Mouse (Mus musculus) midbrain, postnatal 0 days (tissue): ENCODE measurements around the gene Dpep2nb. TPM values are rescaled to one million over a fixed set of nuclear protein-coding genes. Genes with fewer than 3 reads are reported as not detected.

Experiments used
- ATAC-seq: fragments of 200-750 bp; cut with Nextera tagmentation; 2 replicates; pipeline ENCODE4 v1.8.0; 2017; ENCODE audit warnings: moderate number of reproducible peaks, mild to moderate bottlenecking, moderate TSS enrichment, moderate library complexity; ENCODE audit not compliant: low FRiP score
- DNase-seq: peaks from one replicate; pipeline ENCODE4 v3.0.0-alpha.2; 2015; ENCODE audit warnings: low spot score
- H3K27ac ChIP-seq: fragments of 300-500 bp; sonication (generic); 2 replicates; pipeline ENCODE4 v1.5.1; 2014; ENCODE audit warnings: low read depth, mild to moderate bottlenecking, low read length, mixed read lengths
- H3K27me3 ChIP-seq: fragments of 300-500 bp; sonication (generic); 2 replicates; pipeline ENCODE4 v1.6.1; 2014; ENCODE audit warnings: low read length, control low read depth, mixed read lengths; ENCODE audit not compliant: insufficient read depth
- H3K36me3 ChIP-seq: fragments of 300-500 bp; sonication (generic); 2 replicates; pipeline ENCODE4 v1.6.1; 2014; ENCODE audit warnings: low read length, control low read depth, mixed read lengths; ENCODE audit not compliant: insufficient read depth
- H3K4me1 ChIP-seq: fragments of 300-500 bp; sonication (generic); 2 replicates; pipeline ENCODE4 v1.6.1; 2014; ENCODE audit warnings: mild to moderate bottlenecking, control low read depth, antibody characterized with exemption, low read length, mixed read lengths; ENCODE audit not compliant: insufficient read depth
- H3K4me2 ChIP-seq: fragments of 300-500 bp; sonication (generic); 2 replicates; pipeline ENCODE4 v1.6.1; 2014; ENCODE audit warnings: low read depth, mild to moderate bottlenecking, low read length, mixed read lengths; ENCODE audit not compliant: poor library complexity, severe bottlenecking
- H3K4me3 ChIP-seq: fragments of 300-500 bp; sonication (generic); 2 replicates; pipeline ENCODE4 v1.5.1; 2014; ENCODE audit warnings: low read depth, mild to moderate bottlenecking, low read length, moderate library complexity
- H3K9ac ChIP-seq: fragments of 300-500 bp; sonication (generic); replicated peaks from 2 replicates; pipeline ENCODE4 v1.6.1; 2014; ENCODE audit warnings: mild to moderate bottlenecking, low read length, moderate library complexity, mixed read lengths; ENCODE audit not compliant: poor library complexity, severe bottlenecking
- H3K9me3 ChIP-seq: fragments of 300-500 bp; sonication (generic); 2 replicates; pipeline ENCODE4 v1.6.1; 2016; ENCODE audit warnings: low read length, control low read depth
- CTCF ChIP-seq: IDR thresholded peaks from 2 replicates; pipeline ENCODE4 v1.5.1; 2016; ENCODE audit warnings: antibody characterized with exemption, mild to moderate bottlenecking
- WGBS: fragments of 180-500 bp; shearing (Covaris S2); extraction: QIAGEN DNeasy Blood & Tissue Kit; methylation state at CpG from one replicate; pipeline ENCODE4 v1.1.7; 2014; 5-methylcytosine and 5-hydroxymethylcytosine counted together
- microRNA-seq: library from miRNA; unstranded; fragments of <30 nt; microRNA quantifications from one replicate; pipeline ENCODE4, GENCODE M21; 2016; ENCODE audit warnings: borderline number of aligned reads
- polyA plus RNA-seq: library from polyadenylated mRNA; unstranded; fragments of >200 nt; fragmentation: Nextera tagmentation; extraction: Ambion mirVana; gene quantifications from 2 replicates; pipeline ENCODE4 v1.2.1, GENCODE M21; 2015
- total RNA-seq: library from RNA; depleted of rRNA; stranded (reverse); fragments of >200 nt; gene quantifications from 2 replicates; pipeline ENCODE4 v1.2.3, GENCODE M21; 2014; rRNA removed

Gene Dpep2nb
- total and polyA plus RNA-seq, 2 experiments from 2014 or later, result not detected

DNA sequence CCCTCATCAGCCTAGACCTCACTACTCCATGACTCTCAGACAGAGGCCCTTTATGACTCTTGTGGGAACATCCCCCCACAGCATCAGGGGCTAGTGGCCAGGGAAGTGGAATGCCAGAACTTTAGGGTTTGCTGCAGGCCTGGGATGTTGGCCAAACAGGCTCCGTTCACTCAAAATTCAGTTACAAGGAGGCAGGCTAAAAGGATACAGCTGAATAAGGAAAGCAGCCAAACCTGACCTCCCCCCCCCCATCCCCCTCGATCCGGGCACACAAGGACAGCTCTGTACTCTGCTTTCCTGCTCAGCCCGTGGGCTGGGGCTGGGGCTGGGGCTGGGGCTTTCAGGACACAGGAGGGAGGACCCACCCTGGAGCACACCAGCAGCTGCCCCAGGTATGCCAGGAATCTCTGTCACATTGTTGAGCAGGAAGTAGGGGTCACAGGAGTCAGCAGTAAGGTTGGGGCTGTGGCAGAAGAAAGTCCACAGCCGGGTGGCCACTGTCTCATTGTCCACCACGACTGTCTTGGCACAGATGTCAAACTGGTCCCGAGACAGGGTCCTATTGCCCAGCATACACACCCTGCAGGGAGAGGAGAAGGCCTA lies 54.6 kb downstream of the Dpep2nb start:
- ATAC-seq (peak; percentile 83), DNase-seq (peak; percentile 81)
- no peaks in the 10 kb centered on the region for H3K4me1 ChIP-seq
- peak overlapping the region; percentile 43; the same call in 1 of the 2 replicates for H3K27ac ChIP-seq
- WGBS, result 62% methylated on average over 7 of the region's 7 CpGs
- no peak overlapping the region for H3K9ac ChIP-seq
- H3K36me3 ChIP-seq, result no peaks in the 10 kb centered on the region
- H3K27me3 ChIP-seq, result no peaks in the 10 kb centered on the region
- TF ChIP-seq CTCF, result no peak
- H3K4me3 ChIP-seq, result no peak overlapping the region
- H3K4me2 ChIP-seq, result no peak overlapping the region
- H3K9me3 ChIP-seq, result no peaks in the 10 kb centered on the region

- Histone ChIP-seq H3K27me3 (no peaks in the 10 kb centered on the region), H3K9ac (no peak overlapping the region), H3K4me1 (no peaks in the 10 kb centered on the region), H3K4me2 (no peak overlapping the region), H3K36me3 (no peaks in the 10 kb centered on the region), H3K27ac (0 out of 2 replicates have a peak overlapping the region, but pooled peaks have one; percentile 18), H3K4me3 (no peak overlapping the region), H3K9me3 (no peaks in the 10 kb centered on the region)
- DNase-seq (peak; percentile 81), ATAC-seq (no peak)
- WGBS, result 76% methylated on average over 10 of the region's 10 CpGs
- no peak for TF ChIP-seq CTCF
These were observed 56.4 kb downstream of the Dpep2nb start for GRCm38 (mm10) chr8:105949350-105949749.

Small RNAs within 50 kb of the gene (microRNA-seq; reads per million reads assigned to microRNA genes)
- not detected for gene Mir7074

Other genes with a start within 250 kb of the Dpep2nb start
- 47.6 and 64.7 TPM in 2 replicates for gene Gfod2, start 247.3 kb downstream of the Dpep2nb start, total RNA-seq
- gene Gfod2, start 247.3 kb downstream of the Dpep2nb start, polyA plus RNA-seq, result 60.9 and 67.9 TPM in 2 replicates
- gene Ranbp10, start 178.6 kb downstream of the Dpep2nb start, total RNA-seq, result 13.4 and 13.5 TPM in 2 replicates
- 4.8 and 6.4 TPM in 2 replicates for gene Ranbp10, start 178.6 kb downstream of the Dpep2nb start, polyA plus RNA-seq
- 0.14 and 0.16 TPM in 2 replicates for gene Tsnaxip1, start 178.2 kb downstream of the Dpep2nb start, total RNA-seq
- gene Tsnaxip1, start 178.2 kb downstream of the Dpep2nb start, polyA plus RNA-seq, result 0.62 and 0.88 TPM in 2 replicates
- gene Cenpt, start 152.7 kb downstream of the Dpep2nb start, total RNA-seq, result 44.8 and 48.6 TPM in 2 replicates
- gene Cenpt, start 152.7 kb downstream of the Dpep2nb start, polyA plus RNA-seq, result 45.2 and 48.7 TPM in 2 replicates
- 52.0 and 80.1 TPM in 2 replicates for gene Thap11, start 150.8 kb downstream of the Dpep2nb start, total RNA-seq
- 40.1 and 42.9 TPM in 2 replicates for gene Thap11, start 150.8 kb downstream of the Dpep2nb start, polyA plus RNA-seq
- 60.7 and 65.2 TPM in 2 replicates for gene Nutf2, start 145.4 kb downstream of the Dpep2nb start, total RNA-seq
- 109 and 137 TPM in 2 replicates for gene Nutf2, start 145.4 kb downstream of the Dpep2nb start, polyA plus RNA-seq
- 100 and 125 TPM in 2 replicates for gene Edc4, start 125.1 kb downstream of the Dpep2nb start, total RNA-seq
- 45.2 and 45.4 TPM in 2 replicates for gene Edc4, start 125.1 kb downstream of the Dpep2nb start, polyA plus RNA-seq
- 1.3 and 1.9 TPM in 2 replicates for gene Nrn1l, start 112.4 kb downstream of the Dpep2nb start, total RNA-seq
- gene Nrn1l, start 112.4 kb downstream of the Dpep2nb start, polyA plus RNA-seq, result 1.3 TPM in 2 replicates
- 23.2 and 23.9 TPM in 2 replicates for gene Pskh1, start 105.5 kb downstream of the Dpep2nb start, total RNA-seq
- 8.7 and 11.9 TPM in 2 replicates for gene Pskh1, start 105.5 kb downstream of the Dpep2nb start, polyA plus RNA-seq
- 3.6 and 4.0 TPM in 2 replicates for gene Ctrl, start 72.1 kb downstream of the Dpep2nb start, total RNA-seq
- gene Ctrl, start 72.1 kb downstream of the Dpep2nb start, polyA plus RNA-seq, result 3.2 and 3.9 TPM in 2 replicates
- 44.9 and 85.1 TPM in 2 replicates for gene Psmb10, start 67.5 kb downstream of the Dpep2nb start, total RNA-seq
- 110 and 122 TPM in 2 replicates for gene Psmb10, start 67.5 kb downstream of the Dpep2nb start, polyA plus RNA-seq
- gene Lcat, start 62.6 kb downstream of the Dpep2nb start, total RNA-seq, result 7.5 and 19.3 TPM in 2 replicates
- 5.6 and 6.8 TPM in 2 replicates for gene Lcat, start 62.6 kb downstream of the Dpep2nb start, polyA plus RNA-seq
- gene Slc12a4, start 39.9 kb downstream of the Dpep2nb start, total RNA-seq, result 11.8 and 12.1 TPM in 2 replicates
- 9.6 and 12.0 TPM in 2 replicates for gene Slc12a4, start 39.9 kb downstream of the Dpep2nb start, polyA plus RNA-seq
- gene Dpep3, start 26.5 kb downstream of the Dpep2nb start, total RNA-seq, result not detected in 2 replicates
- not detected in 2 replicates for gene Dpep3, start 26.5 kb downstream of the Dpep2nb start, polyA plus RNA-seq
- gene Dus2, start 14.6 kb downstream of the Dpep2nb start, total RNA-seq, result 16.3 and 18.8 TPM in 2 replicates
- gene Dus2, start 14.6 kb downstream of the Dpep2nb start, polyA plus RNA-seq, result 21.3 and 22.2 TPM in 2 replicates
- 29.7 and 36.3 TPM in 2 replicates for gene Ddx28, start 5.9 kb upstream of the Dpep2nb start, total RNA-seq
- 22.8 and 22.9 TPM in 2 replicates for gene Ddx28, start 5.9 kb upstream of the Dpep2nb start, polyA plus RNA-seq
- 16.5 and 18.0 TPM in 2 replicates for gene Nfatc3, start 52.9 kb upstream of the Dpep2nb start, total RNA-seq
- gene Nfatc3, start 52.9 kb upstream of the Dpep2nb start, polyA plus RNA-seq, result 1.8 and 2.7 TPM in 2 replicates
- 0.77 TPM in 1 of 2 replicates, not detected in the other for gene Esrp2, start 131.0 kb upstream of the Dpep2nb start, total RNA-seq
- 0.31 TPM in 1 of 2 replicates, not detected in the other for gene Esrp2, start 131.0 kb upstream of the Dpep2nb start, polyA plus RNA-seq
- gene Pla2g15, start 144.4 kb upstream of the Dpep2nb start, total RNA-seq, result 21.3 and 22.5 TPM in 2 replicates
- gene Pla2g15, start 144.4 kb upstream of the Dpep2nb start, polyA plus RNA-seq, result 16.7 and 18.7 TPM in 2 replicates
- 37.1 and 44.3 TPM in 2 replicates for gene Slc7a6, start 162.9 kb upstream of the Dpep2nb start, total RNA-seq
- 40.2 and 41.7 TPM in 2 replicates for gene Slc7a6, start 162.9 kb upstream of the Dpep2nb start, polyA plus RNA-seq
- 40.5 and 53.3 TPM in 2 replicates for gene Slc7a6os, start 205.0 kb upstream of the Dpep2nb start, total RNA-seq
- 33.8 and 35.2 TPM in 2 replicates for gene Slc7a6os, start 205.0 kb upstream of the Dpep2nb start, polyA plus RNA-seq
- gene Prmt7, start 205.0 kb upstream of the Dpep2nb start, total RNA-seq, result 60.0 and 71.6 TPM in 2 replicates
- gene Prmt7, start 205.0 kb upstream of the Dpep2nb start, polyA plus RNA-seq, result 51.9 and 58.3 TPM in 2 replicates